Mouse (Mus musculus) left cerebral cortex, postnatal 4 days (tissue): ENCODE measurements at regions not wholly inside any gene's neighbourhood (a gene's known extent, or its start where the extent isn't known, plus 50 kb on each side); places are given as distances from the start of the nearest gene placed in this dataset.

ENCODE experiments used
- DNase-seq: peaks from one replicate; pipeline ENCODE4 v3.0.0-alpha.2; 2022
- intact Hi-C: fragments of 180-260 bp; cut with DNase I; formaldehyde crosslinking; loops from one replicate; pipeline ENCODE4 v1.15.1; 2025

DNA sequence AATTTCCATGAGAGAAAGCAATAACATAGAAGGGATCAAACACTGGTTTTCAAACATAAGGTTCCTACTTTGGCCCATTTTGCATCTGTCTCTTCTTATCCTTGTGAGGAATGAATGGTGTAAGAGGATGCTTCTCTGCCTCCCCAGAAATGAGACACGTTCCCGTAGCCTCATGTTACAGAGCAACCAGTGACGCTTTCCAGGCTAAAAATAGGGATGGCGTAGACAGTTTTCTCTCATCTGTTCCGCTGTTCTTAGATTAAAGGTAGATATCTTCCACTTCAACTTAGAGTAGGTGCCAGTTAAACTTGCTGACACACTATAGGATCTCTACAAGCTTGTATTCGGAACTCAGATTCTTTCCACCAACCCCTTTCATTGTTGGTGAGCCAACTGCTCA, 69.1 kb upstream of the Pde7b start:
- DNase-seq: no peak
- intact Hi-C loops: no loop called here

DNA sequence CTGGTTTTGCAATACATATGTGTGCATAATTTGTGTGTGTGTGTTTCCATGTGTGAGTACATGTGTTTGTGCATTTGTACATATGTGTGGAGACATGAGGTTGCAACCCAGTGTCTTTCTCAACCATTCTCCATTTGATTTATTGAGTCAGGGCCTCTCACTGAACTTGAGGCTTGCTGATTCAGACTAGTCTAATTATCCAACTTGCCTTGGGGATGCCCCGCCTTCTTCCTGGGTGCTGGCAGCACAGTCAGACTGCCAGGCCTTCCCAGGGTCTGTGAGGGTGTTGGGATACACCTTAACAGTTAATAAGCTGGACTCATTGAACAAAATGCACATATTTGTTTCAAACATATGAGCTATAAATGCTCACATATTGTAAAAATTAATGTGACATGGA, 56.1 kb upstream of the Pde7b start:
- intact Hi-C loops: no loop called here
- no peak for DNase-seq

DNA sequence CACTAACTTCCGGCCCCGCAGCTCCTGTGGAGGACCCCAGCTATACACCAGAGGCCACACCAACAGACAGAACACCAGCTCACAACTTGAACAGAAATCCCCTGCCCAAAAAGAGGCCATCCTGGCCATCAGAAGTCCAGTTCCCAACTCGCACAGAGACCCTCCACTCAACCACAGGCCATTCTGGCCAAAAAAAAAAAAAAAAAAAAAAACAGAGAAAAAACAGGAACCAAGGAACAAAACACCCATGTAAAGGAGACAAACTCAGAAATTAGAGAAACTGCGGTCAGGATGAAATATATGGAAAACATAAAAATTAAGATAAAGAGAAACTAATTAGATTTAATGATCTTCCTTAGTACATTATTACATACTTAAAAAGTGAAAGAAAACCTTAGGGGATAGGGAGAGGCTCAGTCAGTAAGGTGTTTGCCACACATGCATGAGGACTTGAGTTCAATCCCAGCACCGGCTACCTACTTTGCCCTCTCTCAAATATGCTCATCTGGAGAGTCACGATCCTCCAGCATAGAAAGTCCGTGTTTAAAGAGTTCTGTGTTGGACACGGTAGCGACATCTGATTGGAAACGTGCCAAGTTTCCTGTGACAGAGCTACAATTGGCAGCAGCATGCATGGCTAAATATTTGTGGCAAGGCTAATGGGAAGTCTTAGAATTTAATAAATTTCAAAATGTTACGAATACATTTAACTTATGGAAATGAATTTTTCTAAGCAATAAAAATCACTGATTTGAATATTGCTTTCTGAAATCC, 51.9 kb upstream of the Pde7b start:
- intact Hi-C loops: no loop called here
- DNase-seq: peak; percentile 5

DNA sequence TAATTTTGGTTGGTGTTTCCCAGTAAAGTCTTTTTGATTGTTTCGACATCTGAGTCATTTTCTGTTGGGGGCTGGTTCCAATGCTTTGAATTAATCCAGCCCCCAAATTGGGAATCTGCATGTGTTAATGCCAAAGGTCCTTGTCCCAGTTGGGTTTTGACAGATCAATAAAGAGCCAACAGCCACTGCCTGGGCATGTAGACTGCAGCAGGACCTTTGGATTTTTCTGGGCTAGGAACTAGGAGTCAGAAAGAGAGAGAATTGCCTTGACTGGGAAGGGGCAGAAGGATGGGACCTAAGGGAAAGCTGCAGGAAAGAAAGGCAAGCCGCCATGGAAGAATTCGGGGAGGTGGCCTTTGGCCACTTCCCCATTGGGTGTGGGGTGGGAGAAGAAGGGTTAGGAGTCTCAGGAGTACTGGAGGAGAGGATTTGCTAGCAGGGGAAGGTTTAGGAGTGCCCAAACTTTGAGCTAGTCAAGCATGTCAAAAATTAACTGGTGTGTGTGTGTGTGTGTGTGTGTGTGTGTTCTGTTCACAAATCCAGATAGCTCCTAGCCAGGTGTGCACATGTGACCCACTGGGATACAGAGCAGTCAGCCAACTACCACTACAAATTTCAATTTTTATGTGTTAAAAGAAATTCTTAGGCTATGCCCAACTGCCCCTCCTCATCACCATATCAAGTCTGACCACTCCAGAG, 51.0 kb upstream of the Pde7b start:
- intact Hi-C loops: no loop called here
- DNase-seq: no peak
